Mouse (Mus musculus) c-Kit-positive CD71-positive TER-119-negative erythroid progenitor cells, embryonic 14.5 days (primary cell): Measurements from ENCODE around the gene Pola1.

Experiments
- DNase-seq: peaks from one replicate; pipeline ENCODE4 v3.0.0-alpha.2; 2013; ENCODE audit warnings: low read depth

Gene Pola1

GRCm38 (mm10) chrX:93288339-93288738, 343.6 kb downstream of the Pola1 start:
- DNase-seq, result no peak

- DNase-seq, result peak; percentile 27
These were observed 345.6 kb downstream of the Pola1 start, which contains the start of gene Arx for GRCm38 (mm10) chrX:93286291-93286893. TSS of gene Arx (plus strand) at chrX:93286445.

DNA sequence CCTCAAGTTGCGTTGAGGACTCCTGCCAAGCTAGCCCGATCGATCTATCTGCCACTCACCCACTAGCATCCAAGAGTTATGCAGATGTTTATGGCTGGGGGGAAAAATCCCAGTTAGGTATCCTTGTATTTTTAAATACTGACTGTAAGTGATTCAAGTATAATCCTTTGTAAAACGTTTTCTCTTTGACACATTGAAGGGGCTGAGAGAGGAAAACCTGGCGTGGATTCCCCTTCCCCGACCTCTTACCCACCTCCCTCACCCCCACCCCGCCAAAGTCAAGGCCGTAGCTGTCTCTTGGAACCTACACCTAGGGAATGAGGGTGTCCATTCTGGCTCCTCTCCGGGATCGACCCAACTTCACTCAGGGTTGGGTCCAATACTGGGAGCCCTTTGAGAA, 346.9 kb downstream of the Pola1 start:
- no peak for DNase-seq

GRCm38 (mm10) chrX:93281756-93282155, 350.2 kb downstream of the Pola1 start:
- no peak for DNase-seq

- peak; percentile 28 for DNase-seq
These were observed 350.8 kb downstream of the Pola1 start for GRCm38 (mm10) chrX:93281028-93281723.

- DNase-seq, result no peak
These were observed 352.0 kb downstream of the Pola1 start for GRCm38 (mm10) chrX:93279940-93280339.

- no peak for DNase-seq
These were observed 356.3 kb downstream of the Pola1 start for GRCm38 (mm10) chrX:93275689-93276088.
